Mouse (Mus musculus) kidney, postnatal 0 days (tissue): Measurements from ENCODE around the gene Ugdh. TPM values are rescaled to one million over a fixed set of nuclear protein-coding genes. Genes with fewer than 3 reads are reported as not detected.

Experiments used
- ATAC-seq: fragments of 200-750 bp; cut with Nextera tagmentation; replicated peaks from 2 replicates; pipeline ENCODE4 v1.8.0; 2017; ENCODE audit warnings: low read depth, moderate number of reproducible peaks, moderate TSS enrichment, moderate library complexity; ENCODE audit not compliant: low FRiP score
- DNase-seq: peaks from one replicate; pipeline ENCODE4 v3.0.0-alpha.2; 2016; ENCODE audit warnings: low spot score
- H3K27ac ChIP-seq: fragments of 300-500 bp; sonication (generic); 2 replicates; pipeline ENCODE4 v1.5.1; 2014; ENCODE audit warnings: mild to moderate bottlenecking
- H3K27me3 ChIP-seq: fragments of 300-500 bp; sonication (generic); 2 replicates; pipeline ENCODE4 v1.6.1; 2014; ENCODE audit warnings: low read length, mixed read lengths; ENCODE audit not compliant: insufficient read depth
- H3K36me3 ChIP-seq: fragments of 300-500 bp; sonication (generic); 2 replicates; pipeline ENCODE4 v1.6.1; 2014; ENCODE audit warnings: low read length, mixed read lengths; ENCODE audit not compliant: insufficient read depth
- H3K4me1 ChIP-seq: fragments of 300-500 bp; sonication (generic); replicated peaks from 2 replicates; pipeline ENCODE4 v1.6.1; 2014; ENCODE audit warnings: antibody characterized with exemption, low read length, mixed read lengths; ENCODE audit not compliant: insufficient read depth
- H3K4me2 ChIP-seq: fragments of 300-500 bp; sonication (generic); 2 replicates; pipeline ENCODE4 v1.6.1; 2014; ENCODE audit warnings: mild to moderate bottlenecking, low read length, moderate library complexity, mixed read lengths
- H3K4me3 ChIP-seq: fragments of 300-500 bp; sonication (generic); replicated peaks from 2 replicates; pipeline ENCODE4 v1.5.1; 2014; ENCODE audit warnings: low read depth, low read length
- H3K9ac ChIP-seq: fragments of 300-500 bp; sonication (generic); 2 replicates; pipeline ENCODE4 v1.6.1; 2014; ENCODE audit warnings: low read depth, low read length
- H3K9me3 ChIP-seq: fragments of 300-500 bp; sonication (generic); replicated peaks from 2 replicates; pipeline ENCODE4 v1.6.1; 2016; ENCODE audit warnings: low read length, inconsistent platforms, mixed read lengths
- CTCF ChIP-seq: IDR thresholded peaks from 2 replicates; pipeline ENCODE4 v1.5.1; 2016; ENCODE audit warnings: antibody characterized with exemption, low read depth, mild to moderate bottlenecking, moderate library complexity
- WGBS: fragments of 180-500 bp; shearing (Covaris S2); extraction: QIAGEN DNeasy Blood & Tissue Kit; methylation state at CpG from one replicate; pipeline ENCODE4 v1.1.7; 2014; 5-methylcytosine and 5-hydroxymethylcytosine counted together
- polyA plus RNA-seq: library from polyadenylated mRNA; unstranded; fragments of >200 nt; fragmentation: Nextera tagmentation; extraction: Ambion mirVana; gene quantifications from 2 replicates; pipeline ENCODE4 v1.2.1, GENCODE M21; 2015

Ugdh gene
- polyA plus RNA-seq, 1 experiment from 2014 or later: 103 TPM

DNA sequence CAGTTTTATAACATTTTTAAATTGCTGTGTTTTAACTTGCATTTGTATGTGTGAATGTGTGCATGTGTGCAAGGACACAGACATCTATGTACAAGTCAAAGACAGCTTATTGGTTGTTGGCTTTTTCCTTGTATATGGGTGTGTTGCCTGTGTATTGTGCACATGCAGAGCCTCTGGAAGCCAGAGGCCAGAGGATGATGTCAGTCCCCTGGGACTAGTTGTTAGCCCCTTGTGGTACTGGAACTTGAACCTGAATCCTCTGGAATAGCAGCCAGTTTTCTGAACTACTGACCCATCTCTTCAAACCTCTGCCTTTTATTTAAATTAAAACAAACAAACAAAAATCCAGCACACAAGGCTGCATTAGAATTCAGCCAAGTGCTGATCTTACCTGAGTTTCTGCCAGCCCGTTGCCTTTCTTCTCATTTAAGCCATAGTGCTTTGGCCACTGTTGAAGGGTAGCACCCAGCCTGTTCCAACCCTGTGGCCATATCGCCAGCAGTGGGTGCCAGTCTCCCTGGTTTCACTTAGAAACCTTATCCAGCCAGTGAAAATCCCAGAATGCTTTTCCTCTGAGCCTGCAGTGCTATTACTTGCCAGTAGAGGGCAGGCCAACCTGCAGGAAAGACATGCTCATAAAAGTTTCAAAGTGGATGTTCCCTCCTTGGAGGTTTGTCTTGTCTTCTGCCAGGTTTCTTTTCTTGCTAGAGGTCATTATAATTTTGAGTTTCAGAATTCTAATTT, 34.3 kb downstream of the Ugdh start:
- Histone ChIP-seq H3K36me3 (peaks cover 42% of the 10 kb centered on the region), H3K4me2 (no peak overlapping the region), H3K9me3 (no peaks in the 10 kb centered on the region), H3K4me3 (no peak overlapping the region), H3K9ac (no peak overlapping the region), H3K4me1 (no peaks in the 10 kb centered on the region), H3K27me3 (no peaks in the 10 kb centered on the region), H3K27ac (no peak overlapping the region)
- DNase-seq (peak; percentile 91), ATAC-seq (peak; percentile 71; the same call in 1 of the 2 replicates)
- WGBS: 24% methylated on average over 2 of the region's 2 CpGs
- peak; percentile 99 for TF ChIP-seq CTCF

DNA sequence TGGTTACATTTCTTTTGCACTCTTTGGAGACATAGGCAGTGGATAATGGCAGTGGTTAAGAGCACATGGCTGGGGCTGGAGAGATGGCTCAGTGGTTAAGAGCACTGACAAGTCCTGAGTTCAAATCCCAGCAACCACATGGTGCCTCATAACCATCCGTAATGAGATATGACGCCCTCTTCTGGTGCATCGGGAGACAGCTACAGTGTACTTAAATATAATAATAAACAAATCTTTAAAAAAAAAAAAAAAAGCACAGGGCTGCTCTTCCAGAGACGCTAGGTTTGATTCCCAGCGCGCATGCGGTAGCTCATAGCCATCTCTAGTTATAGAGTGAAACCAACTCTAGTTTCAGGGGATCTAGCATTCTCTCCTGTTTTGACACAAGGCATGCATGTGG, 41.3 kb downstream of the Ugdh start:
- Histone ChIP-seq H3K27me3 (no peaks in the 10 kb centered on the region), H3K27ac (no peak overlapping the region), H3K4me3 (no peak overlapping the region), H3K36me3 (peaks cover 21% of the 10 kb centered on the region; the same call in 1 of the 2 replicates), H3K4me2 (no peak overlapping the region), H3K9ac (no peak overlapping the region), H3K9me3 (no peaks in the 10 kb centered on the region), H3K4me1 (peaks cover 8% of the 10 kb centered on the region)
- WGBS: 94% methylated on average over 7 of the region's 7 CpGs
- DNase-seq: no peak
- ATAC-seq: no peak
- peak; percentile 19; the same call in 1 of the 2 replicates for TF ChIP-seq CTCF

DNA sequence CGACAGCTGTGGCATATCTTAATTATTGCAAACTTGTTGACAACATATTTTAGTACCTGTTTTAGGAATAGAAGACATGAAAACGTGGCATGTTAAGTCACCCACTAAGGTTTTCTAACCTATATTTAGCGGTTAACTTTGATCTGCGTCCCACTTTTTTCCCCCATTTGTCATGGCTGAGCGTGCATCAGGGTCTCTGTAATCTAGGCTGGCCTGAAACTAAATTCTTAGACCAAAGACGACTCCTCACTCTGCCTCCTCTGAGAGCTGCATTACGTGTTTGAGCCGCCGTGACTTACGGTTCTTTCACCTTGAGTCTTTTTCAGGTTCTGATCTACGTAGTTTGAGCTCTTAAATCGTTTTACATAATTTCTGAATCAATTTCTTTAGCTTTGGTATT, 44.0 kb downstream of the Ugdh start:
- DNase-seq (peak; percentile 78), ATAC-seq (peak; percentile 71)
- Histone ChIP-seq H3K36me3 (peaks cover 38% of the 10 kb centered on the region), H3K27ac (peak overlapping the region; percentile 92), H3K4me1 (peaks cover 8% of the 10 kb centered on the region), H3K9me3 (no peaks in the 10 kb centered on the region), H3K4me3 (peak overlapping the region; percentile 97), H3K27me3 (no peaks in the 10 kb centered on the region), H3K4me2 (peak overlapping the region; percentile 62), H3K9ac (peak overlapping the region; percentile 99)
- TF ChIP-seq CTCF: no peak
- WGBS: 2% methylated on average over 12 of the region's 12 CpGs

DNA sequence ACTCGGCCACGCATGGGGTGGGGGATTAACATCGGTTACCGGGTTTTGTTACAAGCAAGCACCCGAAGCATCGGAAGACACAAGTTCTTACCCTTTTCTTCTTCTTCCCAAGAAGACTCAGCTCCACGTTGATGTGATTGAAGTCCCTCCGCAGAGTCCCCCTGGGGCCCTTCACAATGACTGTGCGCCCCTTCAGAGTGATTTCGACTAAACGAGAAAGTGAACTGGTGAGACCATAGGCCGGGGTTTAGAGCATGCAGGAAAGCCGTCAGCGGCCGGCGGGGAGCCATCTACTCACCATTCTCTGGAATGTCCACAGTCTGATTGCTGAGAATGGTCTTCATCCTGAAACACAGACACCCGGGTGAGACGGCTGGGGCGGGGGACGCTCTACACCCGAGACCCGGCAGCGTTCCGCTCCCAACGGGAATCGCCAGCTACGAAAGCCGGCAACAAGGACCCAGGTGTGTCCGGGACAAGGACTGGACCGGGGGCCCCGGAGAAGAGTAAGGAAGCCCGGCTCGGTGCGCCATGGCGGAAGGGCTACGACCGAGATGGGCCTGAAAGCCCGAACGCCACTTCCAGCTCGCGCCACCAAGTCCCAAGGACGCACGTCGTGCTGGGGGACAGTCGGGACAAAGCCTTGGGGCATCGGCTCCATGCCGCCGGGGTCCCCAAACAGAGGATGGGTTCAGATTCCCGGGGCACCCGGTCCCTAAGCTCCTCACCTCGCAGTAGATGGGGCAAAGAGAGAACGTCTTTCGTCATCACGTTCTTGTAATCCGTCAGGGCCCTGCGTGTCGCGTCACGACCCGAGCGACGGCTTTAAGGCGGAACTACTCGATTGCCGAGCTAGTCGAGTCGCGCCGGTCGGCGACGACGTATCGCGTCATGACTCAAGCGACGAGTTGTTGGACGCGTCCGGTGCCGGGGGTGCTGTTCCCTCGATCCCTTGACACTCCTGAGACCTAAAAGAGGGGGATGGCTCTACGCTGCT, 44.8 kb downstream of the Ugdh start, which contains the start of the genes Rpl9 and Lias:
Gene Rpl9 (minus strand): TSS at position 797 of the 997 bp plus-strand sequence.
Gene Lias (plus strand): TSS at position 850 of the 997 bp plus-strand sequence.
- Histone ChIP-seq H3K27me3 (no peaks in the 10 kb centered on the region), H3K4me3 (peak within 1 kb of the TSS; percentile 97), H3K4me1 (peaks cover 8% of the 10 kb centered on the region), H3K36me3 (peaks cover 33% of the 10 kb centered on the region), H3K4me2 (peak within 1 kb of the TSS; percentile 69), H3K27ac (peak within 1 kb of the TSS; percentile 92), H3K9me3 (no peaks in the 10 kb centered on the region), H3K9ac (peak within 1 kb of the TSS; percentile 99)
- ATAC-seq (peak; percentile 95), DNase-seq (peak; percentile 97)
- under 1% methylated on average over 83 of the region's 83 CpGs for WGBS
- no peak for TF ChIP-seq CTCF

DNA sequence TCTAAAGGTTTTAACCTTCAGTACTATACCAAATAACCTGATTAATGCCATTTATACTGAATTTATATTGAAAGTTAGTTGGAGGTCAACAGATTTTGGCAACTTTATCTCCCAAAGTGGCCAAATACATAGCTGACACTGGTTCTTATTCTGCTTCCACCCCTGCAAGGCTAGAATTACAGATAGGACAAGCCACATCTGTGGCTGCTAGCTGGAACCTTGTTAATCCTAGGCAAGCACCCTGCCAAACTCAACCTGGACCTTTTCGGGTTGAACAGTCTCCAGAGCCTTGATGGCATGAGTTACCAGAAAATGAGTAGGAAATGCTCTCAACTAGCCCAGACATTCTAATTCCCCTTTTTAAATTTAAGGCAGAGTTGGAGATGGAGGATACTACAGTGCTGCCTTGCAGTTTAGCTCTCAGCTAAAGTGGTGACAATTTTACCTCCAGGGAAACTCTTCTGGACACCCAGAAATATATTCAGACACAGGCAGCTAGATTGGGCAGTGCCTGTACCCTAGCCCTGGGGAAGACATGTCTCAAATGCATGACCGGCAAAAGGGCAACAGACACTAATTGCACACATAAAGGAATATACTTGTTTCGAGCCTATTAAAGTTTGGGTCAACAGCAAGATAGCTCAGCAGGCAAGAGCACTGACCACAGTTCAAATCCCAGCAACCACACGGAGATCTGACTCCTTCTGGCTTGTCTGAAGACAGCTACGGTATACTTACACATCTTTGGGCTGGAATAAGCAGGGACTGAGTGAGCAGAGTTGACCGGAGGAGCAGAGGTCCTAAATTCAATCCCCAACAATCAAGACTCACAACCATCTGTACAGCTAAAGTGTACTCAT, 48.5 kb downstream of the Ugdh start:
- WGBS: 79% methylated on average over 6 of the region's 6 CpGs
- Histone ChIP-seq H3K9ac (no peak overlapping the region), H3K27ac (no peak overlapping the region), H3K27me3 (no peaks in the 10 kb centered on the region), H3K9me3 (no peaks in the 10 kb centered on the region), H3K4me1 (peaks cover 8% of the 10 kb centered on the region), H3K36me3 (peaks cover 26% of the 10 kb centered on the region), H3K4me2 (no peak overlapping the region), H3K4me3 (no peak overlapping the region)
- no peak for ATAC-seq
- no peak for TF ChIP-seq CTCF
- no peak for DNase-seq
